24 mouse cellular contexts compared by ENCODE assay signal in genomic region chr14:99237115-99237514, GRCm38 (mm10).
A peak's percentile ranks its signal among the peaks of the same experiment; 100 is the strongest.
DNase-seq lines count a peak whose midpoint lies in the region; ATAC-seq and TF ChIP-seq lines count a peak whose summit lies in the region.
"Had no signal": no experiment of that assay in that cellular context is flagged by ENCODE, and none has a peak within 500 bp of the region (broad histone marks: within the 10 kb centered on the region; RNA-seq: fewer than 3 reads in every experiment).

No protein-coding gene starts in this region.

- H3K4me2 ChIP-seq in embryonic facial prominence, embryonic 14.5 days (ENCODE audit: low read depth, low read length): no peak overlapping the region
- H3K4me2 ChIP-seq in lung, embryonic 15.5 days: no peak overlapping the region
- no peak overlapping the region for H3K4me2 ChIP-seq in stomach, embryonic 16.5 days (ENCODE audit: low read depth, low read length)
- H3K4me2 ChIP-seq in stomach, postnatal 0 days (replicated peaks; ENCODE audit: low read depth): no peak overlapping the region
- H3K4me2 ChIP-seq: embryonic facial prominence, embryonic 12.5 days; forebrain, embryonic 13.5 days; heart, embryonic 13.5 days; hindbrain, embryonic 15.5 days had no signal

- no peak for TF ChIP-seq EP300 in stomach, postnatal 0 days (optimal IDR thresholded peaks at IDR 0.05)

- no peak overlapping the region for H3K27ac ChIP-seq in embryonic facial prominence, embryonic 14.5 days (replicated peaks; ENCODE audit: low read depth, low read length)
- no peak overlapping the region for H3K27ac ChIP-seq in embryonic facial prominence, embryonic 10.5 days (replicated peaks)
- H3K27ac ChIP-seq in lung, embryonic 15.5 days: no peak overlapping the region
- H3K27ac ChIP-seq in stomach, embryonic 16.5 days (ENCODE audit: low read length): peak overlapping the region; percentile 46
- H3K27ac ChIP-seq in stomach, postnatal 0 days (replicated peaks): no peak overlapping the region
- H3K27ac ChIP-seq: embryonic facial prominence, embryonic 12.5 days; forebrain, embryonic 13.5 days; gastrocnemius, adult 2 months; heart, embryonic 13.5 days; hindbrain, embryonic 15.5 days had no signal

- no peak overlapping the region for H3K9ac ChIP-seq in embryonic facial prominence, embryonic 14.5 days (ENCODE audit: low read depth, low read length)
- no peak overlapping the region for H3K9ac ChIP-seq in lung, embryonic 15.5 days
- no peak overlapping the region for H3K9ac ChIP-seq in stomach, embryonic 16.5 days (ENCODE audit: low read length)
- H3K9ac ChIP-seq in stomach, postnatal 0 days (ENCODE audit: low read length): no peak overlapping the region
- H3K9ac ChIP-seq: embryonic facial prominence, embryonic 12.5 days; forebrain, embryonic 13.5 days; forebrain, postnatal 0 days; heart, embryonic 13.5 days; hindbrain, embryonic 15.5 days had no signal

- no peak for ATAC-seq in embryonic facial prominence, embryonic 14.5 days (ENCODE audit: low read depth)
- 0 out of 2 replicates have a peak, but pooled peaks have one; percentile 39 for ATAC-seq in lung, embryonic 15.5 days (ENCODE audit: borderline replicate concordance, extremely low read depth, low FRiP score, low TSS enrichment)
- ATAC-seq in stomach, embryonic 16.5 days (ENCODE audit: insufficient read depth, low FRiP score): no peak
- no peak for ATAC-seq in stomach, postnatal 0 days (ENCODE audit: low FRiP score, low TSS enrichment)
- ATAC-seq: CD4-positive, CD25-positive, alpha-beta regulatory T cell, adult 4 months; forebrain, embryonic 13.5 days; forebrain, postnatal 0 days had no signal

- no peak overlapping the region for H3K4me3 ChIP-seq in embryonic facial prominence, embryonic 14.5 days (ENCODE audit: low read depth, low read length)
- no peak overlapping the region for H3K4me3 ChIP-seq in embryonic facial prominence, embryonic 10.5 days
- H3K4me3 ChIP-seq in lung, embryonic 15.5 days: no peak overlapping the region
- H3K4me3 ChIP-seq in stomach, embryonic 16.5 days (replicated peaks; ENCODE audit: low read length): no peak overlapping the region
- no peak overlapping the region for H3K4me3 ChIP-seq in stomach, postnatal 0 days (ENCODE audit: low read depth, low read length)
- H3K4me3 ChIP-seq: embryonic facial prominence, embryonic 12.5 days; forebrain, embryonic 13.5 days; gastrocnemius, adult 2 months; heart, embryonic 13.5 days; hindbrain, embryonic 15.5 days had no signal

- H3K36me3 ChIP-seq in embryonic facial prominence, embryonic 14.5 days (ENCODE audit: control insufficient read depth, insufficient read depth, low read length): peaks cover 13% of the 10 kb centered on the region
- H3K36me3 ChIP-seq in embryonic facial prominence, embryonic 10.5 days (replicated peaks): peaks cover 7% of the 10 kb centered on the region; the same call in 1 of the 2 replicates
- H3K36me3 ChIP-seq in lung, embryonic 15.5 days: no peaks in the 10 kb centered on the region
- no peaks in the 10 kb centered on the region for H3K36me3 ChIP-seq in stomach, embryonic 16.5 days (ENCODE audit: control insufficient read depth, insufficient read depth, low read length)
- 0 out of 2 replicates have a peak, but pooled peaks cover 2% of the 10 kb centered on the region for H3K36me3 ChIP-seq in stomach, postnatal 0 days (ENCODE audit: control insufficient read depth, insufficient read depth, low read length)
- H3K36me3 ChIP-seq: hindbrain, embryonic 15.5 days had no signal

- no peaks in the 10 kb centered on the region for H3K27me3 ChIP-seq in embryonic facial prominence, embryonic 14.5 days (replicated peaks; ENCODE audit: control insufficient read depth, insufficient read depth, low read length)
- H3K27me3 ChIP-seq in embryonic facial prominence, embryonic 10.5 days (replicated peaks; ENCODE audit: low read depth, poor library complexity, severe bottlenecking): no peaks in the 10 kb centered on the region
- no peaks in the 10 kb centered on the region for H3K27me3 ChIP-seq in lung, embryonic 15.5 days
- H3K27me3 ChIP-seq in stomach, embryonic 16.5 days (ENCODE audit: control insufficient read depth, insufficient read depth, low read length): no peaks in the 10 kb centered on the region
- no peaks in the 10 kb centered on the region for H3K27me3 ChIP-seq in stomach, postnatal 0 days (ENCODE audit: control insufficient read depth, insufficient read depth, low read length)
- H3K27me3 ChIP-seq: embryonic facial prominence, embryonic 12.5 days; forebrain, embryonic 13.5 days; heart, embryonic 13.5 days; hindbrain, embryonic 15.5 days had no signal

- DNase-seq in embryonic facial prominence, embryonic 14.5 days (ENCODE audit: low spot score): peak; percentile 22
- DNase-seq in embryonic facial prominence, embryonic 10.5 days (ENCODE audit: low spot score): no peak
- no peak for DNase-seq in lung, postnatal 36 days
- no peak for DNase-seq in stomach, postnatal 0 days (ENCODE audit: low spot score)
- DNase-seq in urinary bladder, adult 2 months (ENCODE audit: low spot score): no peak
- DNase-seq: adrenal gland, postnatal 10 days; B cell, adult 2 months; cerebellum, adult 11 months; cerebellum, adult 8-10 months; cerebellum, postnatal 14 days; embryo, embryonic 11 days; forebrain, postnatal 0 days; gastrocnemius, adult 2 months; gastrocnemius, postnatal 36 days; heart, adult 11 months; heart, postnatal 36 days had no signal

- WGBS in embryonic facial prominence, embryonic 14.5 days: 74% methylated on average over 5 of the region's 5 CpGs
- WGBS in embryonic facial prominence, embryonic 10.5 days: 89% methylated on average over 5 of the region's 5 CpGs
- WGBS in lung, embryonic 15.5 days: 53% methylated on average over 5 of the region's 5 CpGs
- WGBS in stomach, embryonic 16.5 days: 51% methylated on average over 5 of the region's 5 CpGs
- 41% methylated on average over 5 of the region's 5 CpGs for WGBS in stomach, postnatal 0 days

- TF ChIP-seq CTCF in stomach, postnatal 0 days (IDR thresholded peaks at IDR 0.05; ENCODE audit: low read depth): no peak

- no peaks in the 10 kb centered on the region for H3K9me3 ChIP-seq in embryonic facial prominence, embryonic 14.5 days (ENCODE audit: control insufficient read depth, low read length)
- no peaks in the 10 kb centered on the region for H3K9me3 ChIP-seq in embryonic facial prominence, embryonic 10.5 days
- H3K9me3 ChIP-seq in lung, embryonic 15.5 days: no peaks in the 10 kb centered on the region
- H3K9me3 ChIP-seq in stomach, embryonic 16.5 days (replicated peaks; ENCODE audit: control insufficient read depth, low read length): no peaks in the 10 kb centered on the region
- no peaks in the 10 kb centered on the region for H3K9me3 ChIP-seq in stomach, postnatal 0 days (ENCODE audit: control insufficient read depth, low read length)
- H3K9me3 ChIP-seq: embryonic facial prominence, embryonic 12.5 days; forebrain, embryonic 13.5 days; G1E; heart, embryonic 13.5 days; hindbrain, embryonic 15.5 days had no signal

- no peaks in the 10 kb centered on the region for H3K4me1 ChIP-seq in embryonic facial prominence, embryonic 14.5 days (ENCODE audit: control insufficient read depth, insufficient read depth, low read length)
- no peaks in the 10 kb centered on the region for H3K4me1 ChIP-seq in embryonic facial prominence, embryonic 10.5 days
- no peaks in the 10 kb centered on the region for H3K4me1 ChIP-seq in lung, embryonic 15.5 days
- H3K4me1 ChIP-seq in stomach, embryonic 16.5 days (ENCODE audit: control insufficient read depth, insufficient read depth, low read length): no peaks in the 10 kb centered on the region
- H3K4me1 ChIP-seq in stomach, postnatal 0 days (replicated peaks; ENCODE audit: control insufficient read depth, insufficient read depth): no peaks in the 10 kb centered on the region
- H3K4me1 ChIP-seq: embryonic facial prominence, embryonic 12.5 days; forebrain, embryonic 13.5 days; heart, embryonic 13.5 days; hindbrain, embryonic 15.5 days had no signal
